Mouse (Mus musculus): Measurements from ENCODE around the gene Cks2. TPM values are rescaled to one million over a fixed set of nuclear protein-coding genes. Genes with fewer than 3 reads are reported as not detected.

Cks2 gene
- total RNA-seq (2021) (1 to 10 TPM in 1 of 2 experiments, under 1 TPM in 1; 0.50 to 1.2 TPM), polyA plus RNA-seq (2012; rRNA removed) (1.5 and 1.6 TPM in 2 replicates)
- long read RNA-seq, partial matches to known transcripts = 0 of 1 reads
- long read RNA-seq, other reads (novel, unspliced or antisense) = 0 of 1 reads

DNA sequence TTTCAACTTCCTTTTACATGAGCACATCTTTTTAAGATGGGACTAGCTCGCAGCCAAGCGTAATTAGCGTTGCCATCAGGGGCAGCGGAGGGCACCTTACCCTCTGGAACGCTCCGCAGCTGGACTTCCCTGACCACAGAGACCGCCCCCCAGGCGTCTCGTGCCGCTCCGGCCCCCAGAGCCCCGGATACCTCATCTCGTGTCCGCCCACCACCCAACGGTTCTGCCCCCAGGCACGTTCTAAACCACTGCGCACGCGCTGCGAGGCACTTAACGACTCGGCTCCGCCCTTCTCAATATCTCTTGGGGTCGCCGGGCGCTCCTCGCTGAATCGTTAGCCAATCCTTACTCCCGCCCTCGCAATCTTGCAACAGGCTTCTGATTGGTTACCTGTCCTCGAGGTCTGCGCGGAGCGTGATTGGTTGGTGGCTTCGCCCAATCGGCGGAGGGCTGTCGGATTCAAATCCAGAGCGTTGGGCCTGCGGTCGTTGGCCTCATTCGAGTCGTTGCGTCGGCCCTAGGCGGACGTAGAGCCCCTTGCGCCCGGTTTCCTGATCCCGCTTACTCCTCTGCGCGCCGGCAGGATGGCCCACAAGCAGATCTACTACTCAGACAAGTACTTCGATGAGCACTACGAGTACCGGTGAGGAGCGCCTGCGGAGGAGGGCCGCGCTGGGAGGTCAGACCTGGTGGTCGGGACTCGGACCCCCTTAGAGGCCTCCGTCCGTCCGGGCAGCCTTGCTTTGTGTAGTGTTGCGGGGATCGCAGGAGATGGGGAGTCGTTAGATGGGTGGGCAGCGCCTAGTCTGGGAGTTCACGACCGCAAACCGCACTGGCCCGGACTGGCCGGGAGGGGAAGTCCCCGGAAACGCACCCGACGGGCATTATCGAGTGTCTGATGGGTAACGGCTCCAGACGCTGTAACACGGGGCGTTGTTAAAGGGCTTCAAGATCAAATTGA is at the start of gene Cks2:
Cks2 (plus strand) TSS at position 404 of the 961 bp plus-strand sequence.
- TF ChIP-seq CTCF (IDR thresholded peaks at IDR 0.05) (no peak), POLR2A (IDR thresholded peaks at IDR 0.05; ENCODE audit: insufficient read depth, low read depth, low read length) (peak; percentile 65; the same call in 1 of the 2 replicates), EP300 (IDR thresholded peaks at IDR 0.05; ENCODE audit: insufficient read depth, low read depth, low read length) (no peak)
- Histone ChIP-seq H3K79me2 (replicated peaks; ENCODE audit: control insufficient read depth, insufficient read depth, low read length) (no peaks in the 10 kb centered on the region), H3K4me3 (peak within 1 kb of the TSS; percentile 83), H3K9ac (ENCODE audit: low read depth, low read length) (peak within 1 kb of the TSS; percentile 71), H3K36me3 (ENCODE audit: control insufficient read depth, insufficient read depth, low read length) (no peaks in the 10 kb centered on the region), H3K27me3 (ENCODE audit: control insufficient read depth, insufficient read depth, low read length) (no peaks in the 10 kb centered on the region), H3K27ac (peak within 1 kb of the TSS; percentile 80), H3K4me1 (ENCODE audit: control insufficient read depth, insufficient read depth, low read length) (0 out of 2 replicates have a peak, but pooled peaks cover 1% of the 10 kb centered on the region)
- under 1% methylated on average over 83 of the region's 83 CpGs for WGBS
- DNase-seq = peak; percentile 93 to 98
- intact Hi-C loops (cut with DNase I) = no loop called here

DNA sequence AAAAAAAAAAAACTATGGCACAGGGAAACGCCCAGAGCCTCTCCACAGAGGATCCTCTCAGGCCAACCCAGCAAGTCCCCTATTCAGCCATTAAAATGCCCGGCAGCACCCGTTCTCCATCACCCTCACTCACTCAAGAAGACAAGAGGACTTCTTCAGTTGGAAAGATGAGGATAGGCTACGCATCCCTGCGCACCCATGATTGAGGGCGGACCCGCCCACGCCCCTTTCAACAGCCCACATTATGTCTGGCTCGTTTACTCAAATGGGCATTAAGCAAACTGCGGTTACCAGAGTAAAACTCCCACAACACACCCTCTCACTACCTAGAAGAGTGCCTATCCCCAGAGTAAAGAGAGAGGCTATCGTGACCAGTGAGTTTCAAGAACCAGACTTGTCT is 49.6 kb upstream of the Cks2 start:
- WGBS = 53% methylated on average over 11 of the region's 11 CpGs
- no peak overlapping the region for H3K9ac ChIP-seq (ENCODE audit: low read depth, low read length)
- no peak overlapping the region for H3K4me3 ChIP-seq
- no peaks in the 10 kb centered on the region; the same call in 1 of the 2 replicates for H3K27me3 ChIP-seq (ENCODE audit: control insufficient read depth, insufficient read depth, low read length)
- DNase-seq = no peak
- TF ChIP-seq EP300 (IDR thresholded peaks at IDR 0.05; ENCODE audit: insufficient read depth, low read depth, low read length) = no peak
- TF ChIP-seq POLR2A (IDR thresholded peaks at IDR 0.05; ENCODE audit: insufficient read depth, low read depth, low read length) = no peak
- TF ChIP-seq CTCF (IDR thresholded peaks at IDR 0.05) = no peak
- H3K36me3 ChIP-seq (ENCODE audit: control insufficient read depth, insufficient read depth, low read length) = no peaks in the 10 kb centered on the region
- H3K4me1 ChIP-seq (ENCODE audit: control insufficient read depth, insufficient read depth, low read length) = no peaks in the 10 kb centered on the region
- H3K27ac ChIP-seq = no peak overlapping the region
- intact Hi-C loops (cut with DNase I) = no loop called here
- no peaks in the 10 kb centered on the region for H3K79me2 ChIP-seq (replicated peaks; ENCODE audit: control insufficient read depth, insufficient read depth, low read length)

DNA sequence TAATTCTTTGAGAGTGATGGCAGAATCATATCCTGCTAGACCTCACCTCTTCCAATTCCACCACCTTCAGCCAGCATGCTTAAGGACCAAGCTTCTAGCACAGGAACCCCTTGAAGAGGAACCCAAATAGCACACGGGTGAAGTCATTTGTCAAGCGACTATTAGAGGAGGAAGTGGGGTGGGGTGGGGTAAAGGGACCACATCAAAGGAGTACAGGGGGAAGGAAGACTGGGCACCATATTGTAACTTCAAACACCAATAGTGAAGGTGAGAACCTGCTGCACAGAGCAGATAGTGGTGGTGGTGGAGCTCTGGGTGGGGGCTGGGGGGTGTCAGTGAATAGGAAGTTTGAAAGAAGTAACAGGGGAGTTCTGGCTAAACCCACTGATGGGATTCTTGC is 47.0 kb upstream of the Cks2 start:
- H3K36me3 ChIP-seq (ENCODE audit: control insufficient read depth, insufficient read depth, low read length) = no peaks in the 10 kb centered on the region
- H3K79me2 ChIP-seq (replicated peaks; ENCODE audit: control insufficient read depth, insufficient read depth, low read length) = no peaks in the 10 kb centered on the region
- TF ChIP-seq POLR2A (IDR thresholded peaks at IDR 0.05; ENCODE audit: insufficient read depth, low read depth, low read length) (no peak), EP300 (IDR thresholded peaks at IDR 0.05; ENCODE audit: insufficient read depth, low read depth, low read length) (no peak), CTCF (IDR thresholded peaks at IDR 0.05) (no peak)
- no peak overlapping the region for H3K9ac ChIP-seq (ENCODE audit: low read depth, low read length)
- no peak overlapping the region for H3K4me3 ChIP-seq
- H3K27ac ChIP-seq = no peak overlapping the region
- no peaks in the 10 kb centered on the region; the same call in 1 of the 2 replicates for H3K27me3 ChIP-seq (ENCODE audit: control insufficient read depth, insufficient read depth, low read length)
- intact Hi-C loops (cut with DNase I) = loop anchor here (1.0 kb wide), 1 partner anchor 23 kb away; no protein-coding TSS in a partner anchor
- no peaks in the 10 kb centered on the region for H3K4me1 ChIP-seq (ENCODE audit: control insufficient read depth, insufficient read depth, low read length)
- WGBS = 54% methylated on average over 2 of the region's 2 CpGs
- no peak for DNase-seq

DNA sequence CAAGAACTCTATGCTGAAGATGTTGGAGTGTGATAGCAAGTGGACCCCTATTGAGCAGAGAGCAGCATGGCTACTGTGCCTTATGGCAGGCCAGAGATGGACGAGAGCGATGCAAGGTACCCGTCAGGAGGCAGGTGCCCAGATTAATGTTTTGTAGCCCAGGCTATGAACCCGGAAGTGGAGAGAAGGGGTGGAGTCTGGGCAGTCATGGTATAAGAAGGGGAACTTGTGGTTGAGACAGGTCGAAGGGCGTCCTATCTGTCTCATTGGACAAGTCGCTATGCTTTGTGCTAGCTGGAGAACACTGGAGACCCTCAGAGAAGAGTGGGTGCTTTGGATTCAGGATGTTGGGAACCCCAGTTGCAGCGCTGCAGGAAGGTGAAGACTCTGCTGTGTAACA is 44.9 kb upstream of the Cks2 start:
- no peak for DNase-seq
- WGBS = 84% methylated on average over 8 of the region's 8 CpGs
- TF ChIP-seq EP300 (IDR thresholded peaks at IDR 0.05; ENCODE audit: insufficient read depth, low read depth, low read length) = no peak
- TF ChIP-seq POLR2A (IDR thresholded peaks at IDR 0.05; ENCODE audit: insufficient read depth, low read depth, low read length) = no peak
- no peak for TF ChIP-seq CTCF (IDR thresholded peaks at IDR 0.05)
- no peaks in the 10 kb centered on the region for H3K79me2 ChIP-seq (replicated peaks; ENCODE audit: control insufficient read depth, insufficient read depth, low read length)
- no peak overlapping the region for H3K9ac ChIP-seq (ENCODE audit: low read depth, low read length)
- intact Hi-C loops (cut with DNase I) = no loop called here
- no peaks in the 10 kb centered on the region for H3K4me1 ChIP-seq (ENCODE audit: control insufficient read depth, insufficient read depth, low read length)
- no peak overlapping the region for H3K27ac ChIP-seq
- no peak overlapping the region for H3K4me3 ChIP-seq
- H3K27me3 ChIP-seq (ENCODE audit: control insufficient read depth, insufficient read depth, low read length) = no peaks in the 10 kb centered on the region
- no peaks in the 10 kb centered on the region for H3K36me3 ChIP-seq (ENCODE audit: control insufficient read depth, insufficient read depth, low read length)

DNA sequence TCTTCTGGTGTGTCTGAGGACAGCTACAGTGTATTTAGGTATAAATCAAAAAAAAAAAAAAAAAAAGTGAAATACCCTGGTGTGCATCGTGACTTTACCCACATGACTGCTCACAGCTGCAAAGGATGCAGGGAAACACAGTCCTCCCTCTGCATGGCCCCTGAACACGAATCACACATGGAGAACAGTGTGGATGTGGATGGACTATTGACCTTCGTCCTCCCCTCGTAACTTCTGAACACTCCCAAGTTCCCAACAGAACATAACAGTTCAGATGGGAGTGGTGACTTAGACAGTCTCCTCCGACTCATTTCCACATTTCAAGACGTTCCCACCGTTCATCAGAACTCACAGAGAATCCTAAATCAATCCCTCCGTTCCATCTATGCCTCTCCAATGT is 42.3 kb upstream of the Cks2 start:
- Histone ChIP-seq H3K36me3 (ENCODE audit: control insufficient read depth, insufficient read depth, low read length) (no peaks in the 10 kb centered on the region), H3K27me3 (ENCODE audit: control insufficient read depth, insufficient read depth, low read length) (no peaks in the 10 kb centered on the region), H3K79me2 (replicated peaks; ENCODE audit: control insufficient read depth, insufficient read depth, low read length) (no peaks in the 10 kb centered on the region), H3K4me3 (no peak overlapping the region), H3K27ac (no peak overlapping the region), H3K9ac (ENCODE audit: low read depth, low read length) (no peak overlapping the region), H3K4me1 (ENCODE audit: control insufficient read depth, insufficient read depth, low read length) (no peaks in the 10 kb centered on the region)
- DNase-seq = no peak
- 67% methylated on average over 8 of the region's 8 CpGs for WGBS
- intact Hi-C loops (cut with DNase I) = no loop called here
- TF ChIP-seq POLR2A (IDR thresholded peaks at IDR 0.05; ENCODE audit: insufficient read depth, low read depth, low read length) = no peak
- no peak for TF ChIP-seq CTCF (IDR thresholded peaks at IDR 0.05)
- no peak for TF ChIP-seq EP300 (IDR thresholded peaks at IDR 0.05; ENCODE audit: insufficient read depth, low read depth, low read length)
